Mouse (Mus musculus): Measurements from ENCODE around the gene Apbb2.
"Not testable (repeated sequence)": the region's sequence is repeated elsewhere in the genome, so short reads cannot be mapped to it uniquely, and the experiment has no call there.

Gene Apbb2

GRCm38 (mm10) chr5:66259431-66259755 lies 359.2 kb downstream of the Apbb2 start:
- in situ Hi-C loops (cut with MboI; ENCODE audit: low sequenced_read_pairs): not testable (repeated sequence)

GRCm38 (mm10) chr5:66259000-66259399 lies 359.6 kb downstream of the Apbb2 start:
- in situ Hi-C loops (cut with MboI; ENCODE audit: low sequenced_read_pairs): no loop called here

GRCm38 (mm10) chr5:66255044-66255443 lies 363.5 kb downstream of the Apbb2 start:
- in situ Hi-C loops (cut with MboI; ENCODE audit: low sequenced_read_pairs): no loop called here

GRCm38 (mm10) chr5:66253219-66253618 lies 365.4 kb downstream of the Apbb2 start:
- in situ Hi-C loops (cut with MboI; ENCODE audit: low sequenced_read_pairs): no loop called here
